Mouse (Mus musculus) thymus, adult 18-20 months (tissue): ENCODE results near the gene Atp8b4.
"Not testable (repeated sequence)": the region's sequence is repeated elsewhere in the genome, so short reads cannot be mapped to it uniquely, and the experiment has no call there.

Experiments used
- DNase-seq, 2 experiments: peaks; one replicate each; pipeline ENCODE4 v3.0.0; 2022; ENCODE audit warnings: mixed read lengths in 2 of 2

Gene Atp8b4

DNA sequence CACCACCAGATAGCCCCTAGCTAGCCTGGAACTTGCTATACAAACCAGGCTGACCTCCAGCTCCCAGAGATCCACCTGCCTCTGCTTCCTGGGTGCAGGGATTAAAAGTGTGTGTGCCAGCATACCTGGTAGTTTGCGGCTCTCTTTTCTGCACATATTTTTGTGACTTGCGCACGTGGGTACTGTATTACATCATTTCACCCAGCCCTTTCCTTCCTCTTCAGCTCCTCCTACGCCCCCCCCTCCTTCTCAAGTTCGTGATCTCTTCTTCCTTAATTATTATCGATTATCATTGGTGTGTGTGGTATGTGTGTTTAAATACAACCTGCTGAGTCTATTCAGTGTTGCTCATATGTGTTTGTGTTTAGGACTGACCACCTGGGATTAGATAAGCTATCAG lies at the start of gene Atp8b4:
Gene Atp8b4, minus strand, starts transcription at position 154 of the 400 bp plus-strand sequence.
- no peak for DNase-seq

DNA sequence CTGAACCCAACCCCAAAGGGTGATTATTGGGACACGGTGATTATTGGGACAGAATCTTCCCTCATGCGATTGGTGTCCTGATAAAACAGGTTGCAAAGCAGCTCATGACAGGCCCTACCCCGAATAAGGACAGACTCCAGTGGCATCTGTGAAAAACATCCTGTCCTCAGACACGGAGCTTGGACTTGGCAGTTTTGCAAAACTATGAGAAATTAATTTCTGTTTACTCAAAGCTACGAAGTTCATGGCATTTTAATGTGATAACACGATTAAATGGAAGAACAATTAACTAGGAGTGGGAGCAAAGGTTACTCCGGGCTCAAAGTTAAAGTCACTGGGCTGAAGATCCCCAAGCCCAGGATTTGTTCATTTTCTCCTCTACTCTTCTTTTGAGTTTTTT lies 49.2 kb upstream of the Atp8b4 start:
- DNase-seq: no peak

DNA sequence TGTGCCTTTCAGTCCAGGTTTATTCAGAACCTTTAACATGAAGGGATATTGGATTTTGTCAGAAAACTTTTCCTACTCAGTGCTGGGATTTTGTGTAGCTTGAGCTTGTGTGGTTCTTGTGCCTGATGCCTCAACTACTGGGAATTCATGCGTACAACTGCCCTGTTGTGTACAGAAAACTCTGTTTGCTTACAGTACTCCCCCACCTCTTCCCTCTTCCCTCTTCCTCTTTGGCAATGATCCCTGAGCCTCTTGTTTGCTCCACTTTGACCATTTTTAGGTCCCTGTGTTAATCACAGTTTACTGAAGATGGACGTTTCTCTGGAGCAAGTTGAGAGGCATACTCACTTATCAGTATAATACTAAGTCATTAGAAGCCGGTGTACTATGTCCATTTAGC lies 45.9 kb upstream of the Atp8b4 start:
- no peak for DNase-seq

DNA sequence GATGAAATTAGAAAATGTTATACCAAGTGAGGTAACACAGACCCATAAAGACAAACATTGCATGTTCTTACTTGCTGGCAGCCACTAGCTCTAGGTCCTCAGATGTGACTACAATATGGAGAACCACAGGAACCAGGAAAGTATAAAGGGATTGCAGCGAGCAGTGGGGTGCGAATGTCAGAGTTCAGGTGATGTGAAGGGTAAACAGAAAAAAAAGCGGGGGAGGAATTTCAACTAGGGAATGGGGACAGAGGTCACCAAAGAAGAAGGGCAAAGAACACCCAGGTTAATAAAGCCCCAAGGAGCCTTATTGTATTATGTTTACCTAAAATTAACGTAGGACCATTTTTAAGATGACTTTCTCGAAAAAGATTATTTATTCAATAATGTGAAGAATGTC lies 44.8 kb upstream of the Atp8b4 start:
- DNase-seq: no peak

DNA sequence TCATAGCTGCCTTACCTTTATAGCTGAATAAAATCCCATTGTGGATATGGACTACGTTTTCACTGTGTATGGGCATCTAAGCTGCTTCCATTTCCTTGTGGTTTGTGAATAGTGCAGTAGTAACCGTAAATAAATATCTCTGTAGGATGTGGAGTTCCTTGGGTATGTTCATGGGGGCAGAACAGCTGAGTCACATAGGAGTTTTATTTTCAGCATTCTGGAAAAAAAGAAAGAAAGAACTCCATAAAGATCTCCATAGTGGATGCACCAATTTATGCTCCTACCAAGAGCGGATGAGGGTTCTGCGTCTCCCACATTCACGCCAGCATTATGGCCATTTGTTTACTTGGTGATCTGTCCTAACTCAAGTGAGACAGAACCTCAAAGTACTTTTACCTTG lies 41.7 kb upstream of the Atp8b4 start:
- no peak for DNase-seq

DNA sequence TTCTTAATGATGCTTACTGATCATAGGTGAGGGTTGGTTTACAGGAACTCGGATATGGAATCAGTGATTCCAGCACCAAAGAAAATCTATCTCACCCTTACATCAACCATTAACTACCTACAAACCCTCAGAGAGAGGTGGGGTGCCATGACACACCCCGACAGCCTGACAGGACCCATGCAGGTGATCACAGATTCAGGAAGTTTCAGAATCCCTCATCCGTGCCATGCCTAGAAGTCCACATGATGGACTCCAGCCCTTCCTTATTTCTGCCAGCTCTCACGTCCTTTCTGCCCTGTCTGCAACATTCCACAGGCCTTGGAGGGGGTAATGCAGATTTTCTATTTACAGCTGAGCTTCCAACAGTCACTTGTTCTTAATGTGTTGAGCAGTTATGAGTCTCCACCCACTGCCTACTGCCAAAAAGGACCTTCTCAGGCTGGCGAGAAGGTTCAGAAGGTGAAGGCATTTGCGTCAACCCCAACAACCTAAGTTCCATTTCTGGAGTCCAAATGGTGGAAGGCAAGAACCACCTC lies 40.0 kb upstream of the Atp8b4 start:
- no peak for DNase-seq

DNA sequence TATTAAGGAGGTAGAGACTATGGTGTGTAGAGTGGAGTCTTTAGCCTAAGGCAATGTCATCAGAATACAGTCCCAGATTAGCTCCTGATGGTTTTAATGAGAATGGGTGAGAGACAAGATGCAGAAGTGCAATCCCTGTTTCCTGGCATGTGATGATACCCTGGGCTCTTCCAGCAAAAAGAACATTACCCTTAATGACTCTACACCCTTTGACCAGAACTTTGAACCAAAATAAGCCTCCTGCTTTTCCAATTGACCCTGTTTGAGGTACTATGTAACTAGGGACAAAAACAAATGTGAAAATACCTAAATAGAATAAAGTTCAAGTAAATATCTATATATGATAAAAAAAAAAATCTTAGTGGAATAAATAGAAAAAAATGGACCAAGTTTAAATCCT lies 37.2 kb upstream of the Atp8b4 start:
- DNase-seq: no peak

DNA sequence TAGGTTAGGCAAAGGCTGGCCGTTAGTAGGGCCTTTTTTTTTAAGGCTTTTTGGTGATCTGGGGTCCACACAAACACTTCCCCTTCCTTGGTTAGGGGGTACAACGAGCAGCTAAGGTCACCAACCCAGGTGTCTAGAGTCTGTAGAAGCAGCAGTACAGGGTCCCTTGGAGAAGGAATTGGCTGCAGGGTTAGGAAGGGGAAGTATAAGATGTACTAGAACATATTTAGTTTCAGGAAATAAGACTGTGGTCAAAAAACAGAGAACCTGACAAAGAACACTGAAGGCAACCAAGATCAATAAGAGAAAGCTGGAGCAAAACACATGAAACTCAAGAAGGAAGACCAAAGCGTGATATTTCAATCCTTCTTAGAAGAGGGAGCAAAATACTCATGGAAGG lies 30.1 kb upstream of the Atp8b4 start:
- no peak for DNase-seq

DNA sequence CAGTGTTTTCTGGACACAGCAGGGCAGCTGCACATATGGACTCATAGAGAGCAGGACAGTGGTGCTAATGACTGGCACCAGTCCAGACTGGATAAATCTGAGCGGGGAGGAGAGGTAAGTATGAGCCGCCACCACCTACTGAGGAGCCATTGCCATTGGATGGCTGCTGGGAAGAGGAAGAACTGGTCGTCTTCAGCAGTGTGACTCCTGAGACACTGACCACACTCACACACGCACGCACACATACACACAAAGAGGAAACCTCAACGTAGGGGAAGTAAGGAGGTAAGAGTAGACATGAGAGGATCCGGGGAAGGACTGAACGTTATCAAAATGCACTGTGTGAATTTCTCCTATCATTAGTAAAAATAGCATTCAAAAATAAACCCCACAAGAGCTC lies 27.0 kb upstream of the Atp8b4 start:
- no peak for DNase-seq

DNA sequence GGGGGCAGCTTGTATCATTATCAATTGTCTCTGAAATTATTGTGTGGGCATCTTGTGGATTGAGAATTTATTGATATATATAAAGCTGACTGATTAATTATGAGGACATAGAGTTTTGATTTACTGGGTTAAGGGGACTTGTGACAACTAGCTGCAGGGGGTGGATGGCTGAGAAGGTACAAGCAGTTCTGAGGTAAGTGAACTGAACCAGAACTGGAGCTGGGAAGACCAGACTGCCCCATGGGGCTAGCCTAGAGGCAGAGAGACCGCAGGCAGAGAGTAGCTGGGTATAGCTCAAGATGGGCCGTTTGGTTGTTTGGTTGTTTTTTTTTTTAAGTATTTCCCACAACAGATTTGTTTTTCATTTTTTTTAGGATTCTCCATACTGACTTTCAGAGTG lies 23.8 kb upstream of the Atp8b4 start:
- no peak for DNase-seq

DNA sequence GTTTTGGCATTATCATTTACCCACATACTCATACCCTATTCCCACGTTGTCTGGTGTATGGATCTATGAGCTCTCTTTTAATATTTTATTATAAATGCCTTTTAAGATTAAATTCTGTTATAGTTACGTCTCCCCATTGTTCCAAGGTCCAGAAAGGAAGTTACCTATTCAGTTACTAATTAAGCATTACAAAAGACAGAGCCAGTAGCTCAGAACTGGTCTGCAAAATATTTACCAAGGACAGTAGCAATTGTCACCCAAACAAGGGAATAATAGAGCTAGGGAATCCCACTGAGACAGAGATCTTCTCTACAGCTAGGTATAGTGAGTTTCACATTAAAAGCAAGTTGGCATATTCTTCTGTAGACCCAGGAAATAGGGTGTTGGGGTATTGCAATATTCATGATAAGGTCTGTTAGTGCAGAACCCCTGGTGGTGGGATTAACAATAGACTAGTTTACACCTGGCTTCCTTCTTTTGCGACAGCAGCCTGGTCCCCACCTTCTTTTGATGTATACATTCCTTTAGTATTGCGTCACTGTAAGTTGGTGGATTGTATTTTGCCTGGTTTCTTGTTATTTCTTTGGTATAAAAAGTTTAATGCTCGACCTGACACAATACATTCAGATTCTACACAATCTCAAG lies 22.7 kb upstream of the Atp8b4 start:
- DNase-seq: not testable (repeated sequence)

DNA sequence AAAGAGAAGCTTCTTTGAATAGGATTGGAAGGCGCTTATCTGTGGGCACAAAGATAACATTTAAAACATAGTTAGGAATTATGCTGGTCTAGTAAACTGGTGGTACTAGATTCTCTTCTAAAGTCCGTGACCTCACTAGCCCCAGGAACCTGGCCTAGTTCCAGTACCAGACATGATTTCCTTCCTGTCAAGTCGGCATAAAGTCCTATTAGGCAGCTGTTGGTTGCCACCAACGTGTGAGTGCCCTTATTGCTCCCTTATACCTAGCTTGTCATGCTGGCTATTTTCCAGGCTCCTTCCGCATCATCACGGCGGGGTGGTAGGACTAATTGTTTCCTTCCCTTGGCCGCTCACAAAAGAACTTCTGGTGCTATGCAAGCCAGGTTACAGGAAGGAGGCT lies 21.6 kb upstream of the Atp8b4 start:
- no peak for DNase-seq

DNA sequence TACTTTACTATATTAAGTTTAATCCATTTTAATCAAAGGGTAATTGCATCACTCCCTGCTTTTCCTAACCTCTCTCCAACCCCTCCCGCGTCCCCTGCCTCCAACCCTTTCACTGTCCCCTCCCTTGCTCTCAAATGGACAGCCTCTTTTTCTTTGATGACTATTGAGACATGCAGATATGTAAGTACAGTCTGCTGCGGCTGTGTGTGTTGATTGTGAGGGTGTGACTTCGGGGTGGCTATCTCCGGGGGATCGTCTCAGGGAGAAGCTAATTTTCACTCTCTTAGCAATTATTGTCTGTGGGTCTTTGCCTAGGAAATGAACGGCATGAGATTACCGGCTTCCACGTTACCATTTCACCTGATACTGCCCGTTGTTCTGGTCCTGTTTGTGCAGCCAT lies 21.0 kb upstream of the Atp8b4 start:
- DNase-seq: no peak

DNA sequence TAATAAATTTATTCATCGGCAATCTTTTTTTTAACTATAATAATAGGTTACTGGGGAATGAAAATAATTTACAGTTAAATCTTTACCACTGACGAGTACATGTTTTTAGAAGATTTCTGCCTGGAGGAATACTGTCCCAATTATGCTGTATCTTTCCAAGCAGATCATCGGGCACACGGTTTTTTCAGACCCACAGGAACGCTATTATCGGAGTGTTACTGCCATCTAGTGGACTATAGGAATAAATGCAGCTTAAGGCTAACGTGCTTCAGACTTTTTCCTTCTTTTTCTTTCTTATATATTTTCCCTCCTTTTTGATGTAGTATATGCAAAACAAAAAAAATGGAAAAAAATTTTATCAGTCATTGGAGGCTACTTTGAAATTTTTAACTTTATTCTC lies 20.4 kb upstream of the Atp8b4 start:
- DNase-seq: no peak

DNA sequence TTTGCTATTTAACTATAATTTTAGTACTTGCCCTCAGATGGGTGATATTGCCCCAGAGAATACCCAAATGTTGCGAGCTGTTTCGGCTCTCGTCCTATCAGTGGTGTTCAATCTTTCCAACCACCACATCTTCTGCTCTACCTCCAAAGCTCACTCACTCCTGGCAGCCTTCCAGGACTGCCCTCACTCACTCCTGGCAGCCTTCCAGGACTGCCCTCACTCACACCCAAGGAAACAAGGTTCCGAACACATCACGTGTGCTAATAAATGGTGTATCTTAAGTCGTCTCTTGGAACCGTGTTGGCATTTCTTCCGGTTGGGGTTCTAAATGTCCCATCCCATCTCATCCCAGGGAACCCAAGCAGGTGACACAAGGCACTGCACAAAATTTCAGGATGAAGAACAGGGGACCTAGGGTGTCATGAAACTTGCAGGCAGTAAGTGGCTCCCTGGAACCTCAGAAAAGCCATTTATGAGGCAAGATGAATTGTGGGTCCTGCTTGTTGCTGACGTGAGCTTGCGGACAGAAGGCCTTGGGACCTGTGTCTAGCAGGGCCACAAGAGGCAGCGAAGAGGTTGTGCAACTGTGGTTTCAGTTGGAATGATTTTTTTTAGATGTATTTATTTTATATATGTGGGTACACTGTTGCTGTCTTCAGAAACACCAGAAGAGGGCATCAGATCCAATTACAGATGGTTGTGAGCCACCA lies 19.6 kb upstream of the Atp8b4 start:
- DNase-seq: no peak

DNA sequence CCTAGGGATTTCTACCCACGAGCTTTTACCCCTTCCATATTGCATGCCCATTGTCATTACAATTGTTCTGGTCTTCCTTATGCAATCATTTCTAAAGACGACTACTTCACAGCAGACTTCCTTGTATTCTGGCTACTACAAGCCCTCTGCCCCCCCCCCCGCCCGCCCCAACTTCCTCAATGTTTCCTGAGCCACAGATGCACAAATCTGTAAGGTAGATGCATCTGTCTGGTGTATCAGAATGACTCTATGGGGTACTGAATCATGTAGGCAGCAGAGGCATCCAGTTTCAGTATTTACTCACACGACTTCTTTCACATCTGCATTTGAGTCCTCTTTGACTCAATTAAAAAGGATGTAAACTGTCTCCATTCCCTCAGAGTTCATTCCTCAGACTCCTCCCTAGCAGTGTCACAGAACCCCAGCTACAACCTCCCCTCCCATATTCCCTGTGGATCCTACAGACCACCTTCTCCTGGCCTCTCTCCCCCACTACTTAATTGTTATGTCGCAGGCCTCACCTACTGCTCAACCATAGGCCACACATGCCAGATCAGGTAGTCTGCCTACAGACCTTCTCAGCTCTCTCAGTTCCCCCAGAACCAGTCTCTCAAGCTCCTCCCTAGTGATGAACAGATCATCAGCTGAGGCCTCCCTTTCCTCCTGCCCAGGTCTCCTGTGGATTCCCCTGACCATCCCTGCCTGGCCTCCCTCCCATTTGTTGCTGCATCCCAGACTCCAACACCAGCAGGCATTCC lies 14.8 kb upstream of the Atp8b4 start:
- DNase-seq: no peak

DNA sequence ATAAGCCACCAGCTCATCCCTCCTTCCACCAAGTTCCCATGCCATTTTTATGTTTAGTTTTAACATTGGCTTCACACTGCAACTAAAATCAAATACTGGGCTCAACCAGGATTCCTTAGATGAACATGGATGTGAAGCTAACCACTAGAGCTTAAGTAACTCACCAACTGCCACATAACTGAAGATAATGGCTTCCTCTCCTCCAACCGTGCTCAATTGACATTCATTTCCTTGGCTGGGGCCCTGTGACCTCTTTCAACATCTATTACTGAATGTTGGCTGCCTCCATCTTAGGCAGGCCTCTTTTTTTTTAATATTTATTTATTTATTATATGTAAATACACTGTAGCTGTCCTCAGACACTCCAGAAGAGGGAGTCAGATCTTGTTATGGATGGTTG lies 7.8 kb upstream of the Atp8b4 start:
- no peak for DNase-seq

DNA sequence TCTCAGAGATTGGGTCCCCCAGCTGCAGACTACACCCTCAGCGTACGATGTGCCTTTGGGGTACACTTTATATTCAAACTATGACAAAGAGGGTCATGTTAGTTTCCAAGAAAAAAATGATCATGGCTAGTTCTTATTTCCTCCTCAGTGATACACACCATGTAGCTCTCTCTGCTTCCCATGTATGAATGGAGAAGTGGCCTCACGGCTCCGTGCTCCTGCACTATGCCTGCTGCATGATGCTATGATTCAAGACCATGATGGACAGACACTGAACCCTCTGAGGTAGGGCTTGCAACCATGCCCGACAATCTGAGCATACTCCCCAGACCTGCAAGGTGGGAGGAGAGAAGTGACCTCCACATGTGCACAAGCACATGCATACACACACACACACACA lies 7.0 kb upstream of the Atp8b4 start:
- no peak for DNase-seq

DNA sequence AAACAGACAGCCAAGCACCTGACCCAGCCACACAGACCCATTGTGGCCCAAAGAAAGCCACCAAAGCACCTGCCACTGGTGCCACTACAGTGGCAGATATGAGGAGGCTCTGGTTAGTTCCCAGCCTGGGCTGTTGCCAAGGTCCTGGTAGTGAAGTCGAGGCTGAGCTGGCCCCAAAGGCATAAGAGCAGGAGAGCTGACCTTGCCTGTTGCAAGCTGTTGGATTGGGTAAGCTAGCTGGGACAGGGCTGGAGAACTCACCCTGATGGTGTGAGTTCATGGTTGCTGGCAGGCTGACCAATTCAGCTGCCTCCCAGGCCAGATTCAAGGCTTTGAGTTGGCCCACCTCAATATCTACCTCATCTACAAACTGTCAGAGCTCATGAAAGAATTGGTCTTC lies 4.7 kb upstream of the Atp8b4 start:
- no peak for DNase-seq

DNA sequence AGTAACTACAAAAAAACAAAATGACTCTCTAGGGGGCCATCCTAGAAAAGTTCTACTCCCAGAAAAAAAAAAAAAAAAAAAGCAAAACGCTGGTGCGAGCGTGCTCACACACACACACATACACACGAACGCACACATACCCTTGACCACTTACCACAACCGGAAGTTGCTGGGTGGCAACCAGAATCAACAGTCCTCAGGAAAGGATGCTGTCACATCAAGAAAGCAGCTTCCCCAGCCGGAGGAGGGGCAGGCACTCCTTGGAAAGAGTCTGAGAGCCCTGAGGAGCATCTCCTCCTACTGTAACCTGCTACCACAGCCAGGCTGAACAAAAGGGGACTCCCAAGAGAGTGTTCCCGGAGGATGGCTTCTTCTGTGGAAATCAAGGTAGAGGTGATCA lies 744 bp downstream of the Atp8b4 start:
- DNase-seq: peak in 1 of 2 experiments; percentile 46

DNA sequence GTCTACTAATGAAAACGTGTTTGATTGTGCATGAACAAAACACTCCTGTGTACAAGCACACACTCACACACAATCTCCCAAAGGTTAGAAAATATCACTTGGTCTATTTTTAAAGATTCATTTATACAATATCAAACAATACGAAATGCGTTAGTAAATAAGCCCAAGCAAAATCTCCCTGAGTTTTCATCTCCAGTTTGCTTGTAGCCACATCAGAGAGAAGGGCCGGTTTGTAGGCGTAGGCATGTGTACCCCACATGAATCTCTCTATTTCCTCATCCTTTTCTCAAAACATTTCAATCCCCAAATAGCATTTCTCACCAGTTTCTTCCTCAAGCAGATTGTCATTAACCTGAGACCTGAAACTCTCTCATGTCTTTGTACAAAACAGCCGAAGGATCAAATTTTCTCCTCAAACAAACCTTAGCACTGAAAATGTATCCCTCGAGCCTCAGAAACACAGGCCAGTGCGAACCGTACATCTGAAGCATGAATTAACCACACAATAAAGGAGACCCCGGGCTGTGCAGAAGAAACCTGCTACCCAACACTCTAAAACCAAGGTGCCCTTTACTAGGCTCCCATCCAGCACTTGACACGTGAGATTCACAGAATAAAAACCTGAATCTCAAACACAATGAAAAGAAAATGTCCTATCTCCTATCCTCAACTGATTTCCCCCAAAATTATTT lies 1.6 kb downstream of the Atp8b4 start:
- no peak for DNase-seq

DNA sequence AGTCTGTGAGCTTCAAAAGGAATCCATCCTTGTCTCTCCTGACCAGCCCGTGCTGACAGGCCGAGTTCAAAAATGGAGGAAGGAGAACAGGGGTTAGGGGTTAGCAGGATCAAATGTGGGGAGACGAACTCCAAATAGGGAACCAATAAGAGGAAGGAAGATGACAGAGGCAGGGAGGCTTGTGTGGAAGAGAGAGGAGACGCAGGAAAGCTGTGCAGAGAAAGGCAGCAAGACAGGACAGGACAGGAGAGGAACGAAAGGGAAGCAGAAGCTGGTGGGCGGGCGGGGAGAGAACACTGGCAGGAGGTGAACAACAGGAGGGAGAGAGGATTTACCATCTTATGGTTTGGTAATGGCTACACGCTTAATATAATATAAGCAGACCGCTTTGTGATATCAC lies 3.6 kb downstream of the Atp8b4 start:
- no peak for DNase-seq
